Mouse (Mus musculus): ENCODE measurements around the gene Actr3b. TPM values are rescaled to one million over a fixed set of nuclear protein-coding genes. Genes with fewer than 3 reads are reported as not detected.
A peak's percentile ranks its signal among the peaks of the same experiment; 100 is the strongest.
"Not testable (repeated sequence)": the region's sequence is repeated elsewhere in the genome, so short reads cannot be mapped to it uniquely, and the experiment has no call there.

Gene Actr3b
- polyA plus RNA-seq, 1 experiment from 2014 or later, result 55.1 TPM

- Histone ChIP-seq H3K9ac (ENCODE audit: low read depth, low read length) (no peak overlapping the region; the same call in 1 of the 2 replicates), H3K4me2 (ENCODE audit: low read length) (no peak overlapping the region), H3K9me3 (ENCODE audit: control insufficient read depth, low read length) (no peaks in the 10 kb centered on the region), H3K4me1 (ENCODE audit: control insufficient read depth, insufficient read depth, low read depth, low read length) (peaks cover 9% of the 10 kb centered on the region), H3K4me3 (ENCODE audit: low read length) (no peak overlapping the region), H3K27ac (ENCODE audit: low read depth, low read length) (peak overlapping the region; percentile 63; the same call in 1 of the 2 replicates), H3K27me3 (replicated peaks; ENCODE audit: control insufficient read depth, insufficient read depth, low read length) (no peaks in the 10 kb centered on the region), H3K36me3 (ENCODE audit: control insufficient read depth, insufficient read depth, low read length) (no peaks in the 10 kb centered on the region)
- peak; percentile 53 for ATAC-seq
- WGBS, result 45% methylated on average over 8 of the region's 8 CpGs
Measured at GRCm38 (mm10) chr5:25869880-25870279, 110.1 kb downstream of the Actr3b start.

GRCm38 (mm10) chr5:25870632-25871031, 110.8 kb downstream of the Actr3b start:
- 53% methylated on average over 3 of the region's 3 CpGs for WGBS
- Histone ChIP-seq H3K9me3 (ENCODE audit: control insufficient read depth, low read length) (no peaks in the 10 kb centered on the region), H3K36me3 (ENCODE audit: control insufficient read depth, insufficient read depth, low read length) (no peaks in the 10 kb centered on the region), H3K27ac (ENCODE audit: low read depth, low read length) (no peak overlapping the region), H3K27me3 (replicated peaks; ENCODE audit: control insufficient read depth, insufficient read depth, low read length) (no peaks in the 10 kb centered on the region), H3K4me2 (ENCODE audit: low read length) (no peak overlapping the region), H3K9ac (ENCODE audit: low read depth, low read length) (no peak overlapping the region), H3K4me1 (ENCODE audit: control insufficient read depth, insufficient read depth, low read depth, low read length) (peaks cover 9% of the 10 kb centered on the region), H3K4me3 (ENCODE audit: low read length) (no peak overlapping the region)
- no peak for ATAC-seq

- ATAC-seq, result no peak
- Histone ChIP-seq H3K4me1 (ENCODE audit: control insufficient read depth, insufficient read depth, low read depth, low read length) (peaks cover 9% of the 10 kb centered on the region), H3K27me3 (replicated peaks; ENCODE audit: control insufficient read depth, insufficient read depth, low read length) (no peaks in the 10 kb centered on the region), H3K9me3 (ENCODE audit: control insufficient read depth, low read length) (no peaks in the 10 kb centered on the region), H3K4me3 (ENCODE audit: low read length) (no peak overlapping the region), H3K9ac (ENCODE audit: low read depth, low read length) (no peak overlapping the region), H3K36me3 (ENCODE audit: control insufficient read depth, insufficient read depth, low read length) (no peaks in the 10 kb centered on the region), H3K4me2 (ENCODE audit: low read length) (no peak overlapping the region), H3K27ac (ENCODE audit: low read depth, low read length) (no peak overlapping the region)
- 67% methylated on average over 12 of the region's 12 CpGs for whole genome bisulfite sequencing
Measured at GRCm38 (mm10) chr5:25871342-25872023, 111.7 kb downstream of the Actr3b start.

GRCm38 (mm10) chr5:25873046-25873445, 113.2 kb downstream of the Actr3b start:
- Histone ChIP-seq H3K36me3 (ENCODE audit: control insufficient read depth, insufficient read depth, low read length) (no peaks in the 10 kb centered on the region), H3K27ac (ENCODE audit: low read depth, low read length) (no peak overlapping the region), H3K4me2 (ENCODE audit: low read length) (no peak overlapping the region), H3K27me3 (replicated peaks; ENCODE audit: control insufficient read depth, insufficient read depth, low read length) (no peaks in the 10 kb centered on the region), H3K9ac (ENCODE audit: low read depth, low read length) (no peak overlapping the region), H3K9me3 (ENCODE audit: control insufficient read depth, low read length) (no peaks in the 10 kb centered on the region), H3K4me1 (ENCODE audit: control insufficient read depth, insufficient read depth, low read depth, low read length) (peaks cover 9% of the 10 kb centered on the region), H3K4me3 (ENCODE audit: low read length) (no peak overlapping the region)
- 75% methylated on average over 2 of the region's 2 CpGs for WGBS
- ATAC-seq, result no peak

- not testable (repeated sequence) for H3K9me3 ChIP-seq (ENCODE audit: control insufficient read depth, low read length)
Measured at GRCm38 (mm10) chr5:25875927-25876326, 116.1 kb downstream of the Actr3b start.

GRCm38 (mm10) chr5:25877281-25877680, 117.5 kb downstream of the Actr3b start:
- 79% methylated on average over 5 of the region's 5 CpGs for WGBS
- H3K9ac ChIP-seq (ENCODE audit: low read depth, low read length), result no peak overlapping the region
- H3K27ac ChIP-seq (ENCODE audit: low read depth, low read length), result no peak overlapping the region
- H3K4me2 ChIP-seq (ENCODE audit: low read length), result no peak overlapping the region
- ATAC-seq, result no peak
- H3K4me1 ChIP-seq (ENCODE audit: control insufficient read depth, insufficient read depth, low read depth, low read length), result no peaks in the 10 kb centered on the region
- H3K27me3 ChIP-seq (replicated peaks; ENCODE audit: control insufficient read depth, insufficient read depth, low read length), result no peaks in the 10 kb centered on the region
- no peaks in the 10 kb centered on the region for H3K36me3 ChIP-seq (ENCODE audit: control insufficient read depth, insufficient read depth, low read length)
- no peaks in the 10 kb centered on the region for H3K9me3 ChIP-seq (ENCODE audit: control insufficient read depth, low read length)
- no peak overlapping the region for H3K4me3 ChIP-seq (ENCODE audit: low read length)

More at GRCm38 (mm10) chr5:25875927-25876326, 116.1 kb downstream of the Actr3b start:
- not testable (repeated sequence) for H3K27ac ChIP-seq (ENCODE audit: low read depth, low read length); H3K36me3 ChIP-seq (ENCODE audit: control insufficient read depth, insufficient read depth, low read length); H3K27me3 ChIP-seq (replicated peaks; ENCODE audit: control insufficient read depth, insufficient read depth, low read length); H3K4me2 ChIP-seq (ENCODE audit: low read length); H3K4me1 ChIP-seq (ENCODE audit: control insufficient read depth, insufficient read depth, low read depth, low read length); H3K4me3 ChIP-seq (ENCODE audit: low read length); H3K9ac ChIP-seq (ENCODE audit: low read depth, low read length); ATAC-seq

- H3K4me3 ChIP-seq (ENCODE audit: low read length), result no peak overlapping the region
- no peaks in the 10 kb centered on the region for H3K27me3 ChIP-seq (replicated peaks; ENCODE audit: control insufficient read depth, insufficient read depth, low read length)
- no peaks in the 10 kb centered on the region for H3K36me3 ChIP-seq (ENCODE audit: control insufficient read depth, insufficient read depth, low read length)
- H3K4me1 ChIP-seq (ENCODE audit: control insufficient read depth, insufficient read depth, low read depth, low read length), result no peaks in the 10 kb centered on the region
- H3K9ac ChIP-seq (ENCODE audit: low read depth, low read length), result no peak overlapping the region
- no peaks in the 10 kb centered on the region for H3K9me3 ChIP-seq (ENCODE audit: control insufficient read depth, low read length)
- 91% methylated on average over 3 of the region's 3 CpGs for WGBS
- no peak for ATAC-seq
- no peak overlapping the region for H3K27ac ChIP-seq (ENCODE audit: low read depth, low read length)
- H3K4me2 ChIP-seq (ENCODE audit: low read length), result no peak overlapping the region
Measured at GRCm38 (mm10) chr5:25877996-25878395, 118.2 kb downstream of the Actr3b start.

GRCm38 (mm10) chr5:25886708-25887107, 126.9 kb downstream of the Actr3b start:
- H3K4me1 ChIP-seq (ENCODE audit: control insufficient read depth, insufficient read depth, low read depth, low read length), result peaks cover 3% of the 10 kb centered on the region
- H3K27me3 ChIP-seq (replicated peaks; ENCODE audit: control insufficient read depth, insufficient read depth, low read length), result no peaks in the 10 kb centered on the region
- no peak overlapping the region for H3K4me2 ChIP-seq (ENCODE audit: low read length)
- no peak overlapping the region for H3K9ac ChIP-seq (ENCODE audit: low read depth, low read length)
- ATAC-seq, result 0 out of 2 replicates have a peak, but pooled peaks have one; percentile 30
- no peak overlapping the region for H3K27ac ChIP-seq (ENCODE audit: low read depth, low read length)
- H3K36me3 ChIP-seq (ENCODE audit: control insufficient read depth, insufficient read depth, low read length), result no peaks in the 10 kb centered on the region
- WGBS, result 67% methylated on average over 3 of the region's 3 CpGs
- H3K4me3 ChIP-seq (ENCODE audit: low read length), result no peak overlapping the region
- H3K9me3 ChIP-seq (ENCODE audit: control insufficient read depth, low read length), result 0 out of 2 replicates have a peak, but pooled peaks cover 3% of the 10 kb centered on the region

GRCm38 (mm10) chr5:25889746-25890382, 130.1 kb downstream of the Actr3b start:
- Histone ChIP-seq H3K9me3 (ENCODE audit: control insufficient read depth, low read length) (no peaks in the 10 kb centered on the region), H3K4me3 (ENCODE audit: low read length) (no peak overlapping the region), H3K4me2 (ENCODE audit: low read length) (no peak overlapping the region), H3K36me3 (ENCODE audit: control insufficient read depth, insufficient read depth, low read length) (no peaks in the 10 kb centered on the region), H3K27me3 (replicated peaks; ENCODE audit: control insufficient read depth, insufficient read depth, low read length) (no peaks in the 10 kb centered on the region), H3K27ac (ENCODE audit: low read depth, low read length) (no peak overlapping the region), H3K9ac (ENCODE audit: low read depth, low read length) (no peak overlapping the region), H3K4me1 (ENCODE audit: control insufficient read depth, insufficient read depth, low read depth, low read length) (peaks cover 3% of the 10 kb centered on the region)
- WGBS, result 28% methylated on average over 3 of the region's 3 CpGs
- ATAC-seq, result peak; percentile 27; the same call in 1 of the 2 replicates

Measured in hindbrain, embryonic 16.5 days (tissue).